Mouse (Mus musculus) common myeloid progenitor, adult 5-6 weeks (primary cell): Measurements from ENCODE around the gene C130050O18Rik. TPM values are rescaled to one million over a fixed set of nuclear protein-coding genes. Genes with fewer than 3 reads are reported as not detected.

Experiments used
- ATAC-seq: replicated peaks from 2 replicates; pipeline ENCODE4 v1.8.0; 2016; ENCODE audit warnings: low read depth, mild to moderate bottlenecking, moderate TSS enrichment, inconsistent platforms; ENCODE audit not compliant: poor library complexity, severe bottlenecking
- total RNA-seq: library from RNA; stranded (forward); fragments of 200-1000, 187-1606 nt; gene quantifications from 2 replicates; pipeline ENCODE4 v1.2.3, GENCODE M21; 2017

Gene C130050O18Rik
- 0.53 and 1.6 TPM in 2 replicates for total RNA-seq

DNA sequence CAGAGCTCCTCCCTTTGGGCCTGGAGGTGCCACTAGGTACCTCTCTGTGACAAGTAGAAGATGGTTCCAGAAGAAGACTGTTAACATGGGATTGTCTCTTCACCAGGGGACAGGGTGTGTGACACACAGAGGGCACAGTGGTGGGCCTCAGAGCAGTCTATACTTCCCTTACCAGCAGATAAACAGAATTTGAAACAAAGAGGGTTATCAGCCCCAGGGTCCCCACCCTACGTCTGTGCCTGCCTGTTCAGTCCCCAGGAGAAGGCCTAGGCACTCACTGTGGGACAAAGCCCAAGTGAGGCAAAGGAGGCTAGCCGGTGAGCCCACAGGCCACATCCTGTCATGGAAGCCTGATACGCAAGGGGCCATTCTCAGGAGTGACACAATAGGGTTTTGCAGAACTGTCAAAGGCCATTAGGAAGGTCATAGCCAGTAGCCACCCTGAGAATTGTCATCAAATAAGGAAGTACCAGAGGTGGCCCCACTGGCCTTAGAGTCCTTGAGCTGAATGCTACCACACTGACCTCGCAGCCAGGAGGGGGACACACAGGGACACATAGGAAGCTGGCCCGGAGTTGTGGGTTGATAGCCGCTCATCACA lies at the start of gene C130050O18Rik:
TSS of gene C130050O18Rik (plus strand) at position 480 of the 601 bp plus-strand sequence.
- ATAC-seq = peak; percentile 50

DNA sequence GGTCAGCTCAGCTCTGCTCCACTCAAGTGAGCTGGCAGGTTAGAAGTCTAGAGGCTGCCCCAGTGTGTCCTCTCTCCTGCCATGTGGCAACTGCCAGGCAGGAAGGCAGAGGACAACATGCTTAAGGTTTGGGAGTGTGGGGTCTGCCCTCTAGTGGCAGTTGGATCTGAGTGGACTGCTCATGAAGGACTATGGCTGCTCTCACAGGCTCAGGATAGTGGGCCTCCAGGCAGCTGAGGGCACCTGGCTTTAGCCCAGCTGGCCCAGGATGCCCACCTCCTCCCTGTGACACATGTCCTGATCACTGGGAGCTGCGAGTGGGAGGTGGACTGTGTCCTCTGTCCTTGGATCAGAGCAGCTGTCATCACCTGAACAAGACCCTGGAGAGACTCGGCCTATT lies 46.4 kb upstream of the C130050O18Rik start:
- ATAC-seq = peak; percentile 72

DNA sequence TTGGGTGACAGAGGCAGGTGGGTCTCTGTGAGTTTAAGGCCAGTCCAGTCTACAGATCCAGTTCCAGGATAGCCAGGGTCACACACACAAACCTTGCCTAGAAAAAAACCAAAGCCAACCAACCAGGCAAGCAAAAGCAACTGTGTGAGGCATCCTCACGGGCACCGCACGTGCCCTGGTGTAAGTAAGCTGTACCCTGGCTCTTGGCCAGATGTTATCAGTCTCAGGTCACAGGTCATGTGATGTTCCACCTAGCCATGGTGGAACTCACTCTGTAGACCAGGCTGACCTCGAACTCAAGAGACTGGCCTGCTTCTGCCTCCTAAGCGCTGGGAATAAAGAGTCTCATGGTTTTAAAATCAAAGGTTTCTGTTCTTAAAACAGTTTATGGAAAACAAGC lies 45.8 kb upstream of the C130050O18Rik start:
- no peak for ATAC-seq

DNA sequence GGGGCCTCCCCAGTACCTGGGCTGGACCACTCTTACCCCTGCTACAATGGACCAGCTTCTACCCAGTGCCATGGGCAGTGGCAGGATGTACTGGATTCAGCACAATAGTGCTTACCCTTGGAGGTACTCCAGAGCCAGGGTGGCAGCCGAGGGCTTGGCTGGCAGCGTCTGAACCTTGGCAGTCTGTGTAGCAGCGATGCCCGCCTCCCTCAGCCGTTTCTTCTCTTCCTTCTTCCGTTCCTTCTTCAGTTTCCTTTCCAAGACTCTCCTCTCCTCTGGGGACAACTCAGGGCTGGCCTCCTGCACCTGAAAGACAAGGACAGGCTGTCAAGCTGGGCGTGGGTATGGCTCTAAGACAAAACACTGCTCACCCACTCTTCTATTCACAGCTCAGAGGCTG lies 41.2 kb upstream of the C130050O18Rik start:
- ATAC-seq = no peak

DNA sequence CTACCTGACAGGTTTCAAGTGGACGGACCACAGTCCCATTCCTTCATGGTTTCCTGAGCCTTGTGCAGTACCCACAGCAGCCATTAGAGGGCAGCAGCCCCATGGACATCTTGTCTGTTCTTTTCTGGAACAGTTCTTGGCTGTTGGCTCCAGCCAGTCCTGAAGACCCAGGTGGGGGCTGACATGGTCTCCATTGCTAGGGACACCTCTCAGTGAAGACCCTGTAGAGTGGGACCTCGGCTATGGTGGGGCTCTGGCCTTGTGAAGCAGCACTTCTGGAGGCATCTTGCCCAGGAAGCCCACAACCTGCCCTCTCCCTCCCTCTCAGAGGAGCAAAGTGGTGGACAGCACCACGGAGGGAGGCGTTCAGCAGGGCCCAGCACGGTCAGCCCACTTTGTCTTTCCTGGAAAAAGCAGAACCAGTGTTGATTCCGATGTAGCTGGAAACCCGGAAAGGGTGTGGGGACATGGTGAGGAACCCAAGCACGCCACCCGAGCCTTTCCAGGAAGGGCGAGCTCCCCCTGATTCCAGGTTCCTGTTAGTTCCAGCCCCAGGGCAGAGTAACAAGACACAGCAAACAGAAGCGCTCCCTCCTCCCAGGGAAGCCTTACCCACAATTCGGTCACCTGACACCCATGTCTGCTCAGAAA lies 40.7 kb upstream of the C130050O18Rik start:
- ATAC-seq = peak; percentile 67

DNA sequence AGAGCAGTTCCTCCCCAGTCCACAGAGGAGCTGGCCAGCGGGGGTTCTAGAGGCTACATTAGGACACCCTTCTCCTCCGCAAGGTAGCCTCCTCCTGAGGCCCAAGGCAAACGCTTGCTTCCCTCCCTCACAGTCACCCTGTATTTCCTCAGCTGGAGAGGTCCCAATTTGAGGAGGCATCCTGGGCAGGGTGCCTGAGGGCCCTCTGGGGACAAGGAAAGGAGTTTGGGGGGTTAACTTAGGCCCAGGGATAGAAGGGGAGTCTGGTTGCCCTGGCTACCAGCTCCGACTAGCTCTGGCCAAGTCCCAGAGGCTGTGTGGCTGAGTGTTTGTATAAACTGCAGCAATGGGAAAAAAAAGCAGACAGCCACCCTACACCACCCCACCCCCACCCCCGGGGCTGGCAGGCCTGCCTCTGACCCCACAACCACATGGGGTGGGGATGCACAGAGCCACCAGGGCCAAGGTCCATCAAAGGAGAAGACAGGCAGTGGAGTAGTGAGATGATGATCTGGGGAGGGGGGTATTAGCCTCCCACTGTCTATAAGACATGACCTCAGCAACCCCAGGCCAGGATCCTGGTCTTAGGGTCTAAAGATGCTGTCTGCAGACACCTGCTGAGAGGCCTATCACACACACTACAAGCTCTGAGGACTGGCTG lies 40.0 kb upstream of the C130050O18Rik start:
- ATAC-seq = no peak

DNA sequence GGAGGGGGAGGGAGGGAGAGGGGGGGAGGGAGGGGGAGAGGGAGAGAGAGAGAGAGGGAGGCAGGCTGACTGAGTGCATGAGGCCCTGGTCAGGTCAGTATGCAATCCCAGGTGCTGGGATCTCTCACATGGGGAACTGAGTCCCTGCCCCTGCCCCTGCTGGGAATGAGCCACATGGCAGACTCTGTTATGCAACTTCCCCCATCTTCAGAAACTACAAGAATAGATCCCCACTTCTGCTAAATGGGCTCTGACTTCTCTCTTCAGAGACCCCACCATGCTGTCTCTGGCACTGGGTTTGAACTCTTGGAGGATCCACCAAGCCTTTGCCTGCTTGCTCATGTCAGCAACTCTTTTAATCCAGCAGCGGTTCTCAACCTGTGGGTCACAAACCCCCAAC lies 39.3 kb upstream of the C130050O18Rik start:
- ATAC-seq = peak; percentile 43

DNA sequence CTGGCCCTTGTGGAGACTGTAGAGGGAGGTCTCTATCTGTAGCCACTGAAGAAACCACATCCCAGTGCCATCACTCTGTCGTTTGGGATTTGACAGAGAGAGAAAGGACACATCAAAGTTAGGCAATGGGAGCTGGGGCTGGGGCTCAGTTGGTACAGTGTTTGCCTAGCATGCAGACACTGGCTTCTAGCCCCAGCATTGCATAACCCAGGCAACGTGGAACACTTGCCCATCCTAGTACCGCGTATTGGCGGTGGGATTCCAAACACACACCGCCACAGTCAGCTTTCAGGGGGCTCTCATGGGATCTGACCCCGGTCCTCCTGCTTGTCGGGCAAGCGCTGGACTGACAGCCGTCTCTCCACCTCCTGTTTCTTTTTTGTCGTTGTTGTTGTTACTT lies 38.6 kb upstream of the C130050O18Rik start:
- peak; percentile 34; the same call in 1 of the 2 replicates for ATAC-seq

DNA sequence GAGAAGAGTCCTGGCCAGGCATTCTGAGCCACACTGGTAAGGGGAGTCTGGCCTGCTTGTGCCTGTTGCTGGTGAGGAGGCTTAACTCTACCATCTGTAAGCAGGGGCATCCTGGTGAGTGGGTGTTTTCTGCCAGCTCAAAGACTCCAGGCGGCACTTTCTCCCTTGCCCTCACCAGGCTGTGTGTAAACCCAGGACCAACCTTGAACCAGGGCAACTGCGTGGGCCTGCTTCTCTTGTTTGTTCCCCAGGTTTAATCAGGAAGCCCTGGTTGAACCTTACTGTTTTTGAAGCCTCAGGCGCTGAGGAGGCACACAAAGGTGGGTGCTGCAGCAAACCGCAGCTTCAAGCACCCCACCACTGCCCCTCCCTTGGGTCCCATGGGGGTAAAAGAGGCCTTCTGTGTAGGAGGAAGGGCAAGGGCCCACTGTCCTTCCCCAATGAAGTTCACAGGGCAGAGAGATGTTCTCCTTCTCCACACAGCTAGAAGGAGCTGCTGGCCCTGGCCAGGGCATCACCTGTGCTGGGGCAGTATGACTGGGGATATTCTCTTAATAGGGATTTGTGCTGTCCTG lies 37.1 kb upstream of the C130050O18Rik start:
- no peak for ATAC-seq

DNA sequence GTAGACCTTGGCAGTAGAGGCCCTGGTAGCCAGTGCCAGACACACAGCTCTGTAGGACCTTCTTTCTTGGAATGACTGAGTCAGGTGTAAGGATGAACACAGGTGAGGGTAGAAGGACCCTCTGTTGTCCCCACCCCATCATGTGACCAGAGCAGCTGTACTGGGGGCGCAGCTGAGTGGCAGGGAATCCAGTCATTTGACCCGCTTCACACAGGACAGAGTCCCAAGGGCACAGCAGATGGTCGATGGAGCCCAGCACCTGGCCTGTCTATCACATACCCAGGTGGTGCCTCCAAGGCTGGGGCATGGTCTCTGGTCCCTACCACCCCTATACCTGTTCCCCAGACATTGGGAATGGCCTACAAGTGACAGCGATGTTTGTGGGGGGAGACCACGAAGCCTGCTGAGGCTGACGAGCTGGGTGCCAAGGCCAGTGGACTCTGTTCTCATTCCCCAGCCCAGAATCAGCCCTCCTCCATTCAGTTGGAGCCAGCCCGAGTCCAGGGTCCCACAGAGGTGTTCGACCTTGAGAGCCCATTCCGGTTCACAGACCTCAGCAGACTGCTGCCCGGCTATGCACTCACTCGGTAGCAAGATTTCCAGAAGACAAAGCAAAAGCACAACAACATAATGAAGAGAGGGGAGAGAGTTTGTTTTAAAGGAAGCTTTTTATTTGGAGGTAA lies 36.3 kb upstream of the C130050O18Rik start:
- ATAC-seq = no peak

DNA sequence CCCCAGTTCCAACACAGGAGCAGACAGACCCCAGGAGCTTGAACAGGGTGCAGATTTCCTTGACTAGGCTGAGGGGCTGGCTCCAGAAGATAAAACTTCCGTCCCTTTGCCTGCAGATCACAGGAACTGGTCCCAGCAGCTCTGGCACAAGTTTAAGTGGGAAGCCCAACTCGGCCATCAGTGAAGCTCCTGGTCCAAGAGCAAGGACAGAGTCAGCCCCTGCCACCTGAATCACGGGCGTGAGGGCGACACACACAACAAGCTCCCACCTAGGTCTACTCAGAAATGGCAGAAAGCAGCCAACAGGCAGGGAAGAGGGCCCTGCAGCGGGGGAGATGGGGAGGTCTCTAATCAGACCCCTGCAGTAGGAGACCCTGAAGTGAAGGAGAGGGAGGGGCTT lies 34.7 kb upstream of the C130050O18Rik start:
- no peak for ATAC-seq

DNA sequence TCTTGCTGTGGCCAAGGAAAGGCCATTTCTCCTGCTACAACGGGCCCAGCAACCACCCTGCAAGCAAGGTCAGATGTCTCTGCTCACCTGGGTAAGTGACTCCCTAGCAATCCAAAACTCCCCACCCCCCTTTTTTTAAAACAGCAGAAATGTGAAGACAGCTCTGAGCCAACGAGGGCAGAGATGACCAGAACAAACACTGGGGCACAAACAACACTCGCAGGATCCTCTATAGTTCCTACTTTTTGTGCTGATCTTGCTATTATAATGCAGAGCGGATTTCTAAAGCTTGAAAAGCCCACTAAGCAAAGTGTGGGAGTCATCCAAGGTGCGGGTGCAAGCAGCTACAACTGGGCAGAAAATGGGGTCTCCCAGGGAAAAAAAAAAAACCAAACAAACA lies 34.0 kb upstream of the C130050O18Rik start:
- no peak for ATAC-seq

DNA sequence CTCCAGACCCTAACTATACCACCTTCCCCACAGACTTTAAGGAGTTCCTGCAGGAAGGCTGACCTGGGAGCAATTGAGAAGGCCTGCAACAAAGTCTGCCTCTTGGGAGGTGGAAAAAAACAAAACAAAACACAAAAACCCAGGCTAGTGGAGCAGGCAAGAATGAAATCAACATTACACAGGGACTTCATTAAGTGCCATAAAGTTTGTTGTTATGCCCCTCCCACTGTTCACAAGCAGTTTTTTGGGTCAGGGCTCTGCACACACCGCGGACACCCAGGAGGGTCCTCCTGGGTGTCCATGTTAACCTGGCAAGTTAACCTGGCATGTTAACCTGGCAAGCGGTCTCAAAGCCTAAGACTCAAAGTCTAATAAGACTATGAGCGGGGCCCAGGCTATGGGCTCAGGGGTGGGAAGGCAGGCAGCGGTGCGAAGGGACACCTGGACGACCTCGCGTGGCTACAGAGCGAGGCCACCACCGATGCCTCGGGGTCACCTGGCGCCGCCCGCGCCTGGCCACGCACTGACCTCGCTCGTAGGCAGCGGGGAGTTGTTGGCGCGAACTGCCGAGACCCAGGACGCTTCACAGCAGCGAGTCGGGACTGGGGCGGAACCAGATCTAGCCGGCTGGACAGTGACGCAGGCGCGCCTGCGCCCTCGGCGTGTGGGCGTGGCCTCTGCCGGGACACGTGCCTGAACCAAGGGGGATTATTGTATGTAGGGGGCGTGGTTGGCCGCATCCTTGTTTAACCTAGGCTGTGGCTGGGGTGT lies 33.3 kb upstream of the C130050O18Rik start:
- ATAC-seq = peak; percentile 93

DNA sequence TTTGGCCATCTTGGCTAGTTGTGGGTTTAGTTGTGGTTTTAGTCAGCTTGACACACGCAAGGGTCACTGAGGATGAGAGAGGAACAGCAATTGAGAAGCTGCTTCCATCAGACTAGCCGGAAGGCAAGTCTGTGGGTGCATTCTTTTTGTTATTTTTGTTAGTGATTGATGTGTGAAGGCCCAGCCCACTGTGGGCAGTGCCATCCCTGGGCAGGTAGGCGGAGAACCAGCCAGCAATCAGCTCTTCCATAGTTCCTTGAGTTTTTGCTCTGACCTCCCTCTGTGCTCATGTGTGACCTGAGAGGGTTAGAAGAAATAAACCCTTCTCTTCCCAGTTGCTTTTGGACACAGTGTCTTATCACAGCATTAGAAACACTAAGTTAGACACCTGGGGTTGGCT lies 32.0 kb upstream of the C130050O18Rik start:
- no peak for ATAC-seq

DNA sequence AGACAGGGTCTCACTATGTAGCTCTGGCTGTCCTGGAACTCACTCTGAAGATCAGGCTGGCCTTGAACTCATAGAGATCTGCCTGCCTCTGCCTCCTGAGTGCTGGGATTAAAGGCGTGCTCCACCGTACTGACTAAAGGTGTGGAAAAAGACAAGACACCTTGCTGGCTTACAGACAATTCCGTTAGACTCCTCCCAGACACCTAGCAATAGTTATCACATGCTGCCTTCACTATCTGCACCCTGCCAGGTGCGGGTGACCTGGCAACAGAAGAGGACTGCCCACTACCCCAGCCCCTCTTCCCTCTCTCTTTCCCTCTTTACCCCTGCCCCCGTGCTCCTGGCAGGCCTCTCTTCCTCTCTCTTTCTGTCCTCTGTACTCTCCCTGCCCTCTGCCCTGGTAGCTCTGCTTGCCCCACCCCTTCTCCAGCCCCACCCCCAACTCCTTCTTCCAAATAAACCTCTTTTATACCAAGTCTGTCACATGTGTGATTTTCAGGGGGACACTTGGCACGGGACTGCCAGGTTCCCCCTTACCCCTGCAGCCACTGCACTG lies 31.1 kb upstream of the C130050O18Rik start:
- ATAC-seq = no peak

DNA sequence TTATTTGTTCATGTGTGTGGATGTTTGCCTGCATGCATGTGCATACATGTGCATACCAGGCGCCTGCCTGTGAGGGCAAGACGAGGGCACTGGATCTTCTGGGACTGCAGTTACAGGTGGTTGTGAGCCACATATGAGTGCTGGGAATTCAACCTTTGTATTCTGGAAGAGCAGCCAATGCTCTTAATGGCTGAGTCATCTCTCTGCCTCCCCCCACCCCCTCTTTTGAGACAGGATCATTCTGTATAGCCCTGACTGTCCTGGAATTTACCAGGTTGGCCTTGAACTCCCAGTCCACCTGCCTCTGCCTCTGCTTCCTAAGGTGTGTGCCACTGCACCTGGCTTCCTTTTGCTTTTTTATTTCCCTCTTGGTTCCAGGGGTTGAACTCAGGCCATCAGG lies 30.2 kb upstream of the C130050O18Rik start:
- no peak for ATAC-seq

DNA sequence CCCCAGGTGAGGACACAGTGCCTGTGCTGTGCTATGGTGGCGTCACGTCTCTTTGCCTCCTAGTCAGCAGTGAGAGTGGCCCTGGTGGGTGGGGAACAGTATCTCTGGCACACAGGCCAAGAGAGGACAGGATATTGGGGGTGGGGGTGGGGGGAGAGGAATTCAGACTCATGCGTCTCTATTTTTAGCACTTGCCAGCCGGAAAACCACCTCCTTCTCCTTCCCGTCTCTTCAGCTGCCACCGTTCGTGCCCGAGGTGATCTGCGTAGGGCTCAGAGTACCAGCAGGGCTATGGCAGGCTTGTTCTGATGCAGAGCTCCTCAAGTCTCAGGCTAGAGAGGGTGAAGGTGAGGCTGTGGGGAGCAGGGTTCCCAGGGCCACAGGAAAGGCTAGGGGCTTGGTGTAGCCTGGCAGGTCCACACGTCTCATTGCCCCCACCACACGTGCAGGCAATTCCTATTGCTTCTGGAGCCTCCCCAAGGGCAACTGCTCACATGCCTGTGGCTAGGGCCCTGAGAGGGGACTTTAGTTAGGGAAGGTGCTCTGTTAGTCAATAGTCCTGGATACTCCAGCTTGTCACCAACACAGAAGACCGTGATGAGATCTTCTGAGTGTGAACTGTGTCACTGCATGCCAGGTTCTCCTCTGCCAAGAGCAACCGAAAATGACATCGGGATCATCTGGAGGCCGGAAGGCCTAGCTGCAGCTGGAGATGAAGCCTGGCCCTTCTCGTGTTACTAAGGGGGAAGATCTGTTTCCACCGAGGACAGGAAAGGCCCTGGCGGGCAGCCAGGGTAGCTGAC lies 27.4 kb upstream of the C130050O18Rik start, which contains the start of gene Gpr146:
TSS of gene Gpr146 (plus strand) at position 230 of the 803 bp plus-strand sequence.
- peak; percentile 34 for ATAC-seq

DNA sequence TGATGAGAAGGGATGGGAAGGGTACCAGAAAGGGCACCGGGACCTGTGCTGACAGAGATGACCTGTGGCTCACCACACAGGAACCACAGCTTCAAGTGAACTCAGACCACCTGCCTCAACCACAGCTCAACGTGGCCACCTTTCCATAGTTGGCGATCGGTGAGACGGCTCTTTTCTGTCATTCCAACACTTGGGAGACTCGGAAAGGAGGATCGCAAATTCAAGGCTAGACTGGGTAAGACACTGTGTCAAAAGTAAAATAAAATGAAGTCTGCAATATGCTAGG lies 26.9 kb upstream of the C130050O18Rik start:
- no peak for ATAC-seq
